Comparison of ENCODE assay signal across 8 mouse cellular contexts in the genomic region with DNA sequence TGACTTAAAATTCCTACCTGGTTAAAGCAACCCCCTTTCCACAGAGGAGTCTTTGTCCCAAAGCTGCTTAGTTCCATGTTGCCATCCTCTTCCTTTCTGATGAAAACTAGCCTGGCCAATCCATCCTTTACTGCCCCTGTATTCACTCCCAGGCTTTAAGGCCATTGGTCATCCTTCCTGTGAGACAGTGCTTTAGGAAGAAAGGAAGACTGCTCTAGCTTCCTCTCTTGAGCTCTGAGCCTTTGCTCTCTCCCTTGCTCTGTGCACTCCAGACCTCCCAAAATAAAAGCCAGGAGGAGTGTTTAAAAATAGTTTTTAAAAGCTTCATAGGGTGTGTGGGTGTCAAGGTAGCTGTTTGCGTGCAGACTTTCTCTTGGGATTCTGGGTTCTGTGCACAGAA. TPM values are rescaled to one million over a fixed set of nuclear protein-coding genes. Genes with fewer than 3 reads are reported as not detected.
DNase-seq lines count a peak whose midpoint lies in the region; ATAC-seq lines count a peak whose summit lies in the region.

No protein-coding gene starts in this region.

- intact Hi-C loops in heart, postnatal 14 days (cut with DNase I) = no loop called here

- H3K27ac ChIP-seq in heart, embryonic 13.5 days (replicated peaks) = peak overlapping the region; percentile 98
- H3K27ac ChIP-seq in brown adipose tissue, adult 24 weeks (replicated peaks; ENCODE audit: low read depth, low read length) = peak overlapping the region; percentile 63
- peak overlapping the region; percentile 97 for H3K27ac ChIP-seq in hindbrain, embryonic 12.5 days
- H3K27ac ChIP-seq in midbrain, embryonic 10.5 days (replicated peaks) = peak overlapping the region; percentile 98

- ATAC-seq in heart, embryonic 13.5 days (ENCODE audit: extremely low read depth, insufficient number of reproducible peaks, low FRiP score, low TSS enrichment) = no peak
- ATAC-seq in hindbrain, embryonic 12.5 days (ENCODE audit: low FRiP score) = peak; percentile 29

- no peak for DNase-seq in heart, postnatal 14 days
- no peak for DNase-seq in midbrain, embryonic 10.5 days (ENCODE audit: low spot score)
- DNase-seq in adrenal gland, postnatal 10 days = no peak
- no peak for DNase-seq in ovary, adult 18-20 months (ENCODE audit: low spot score)
- no peak for DNase-seq in cerebellum, adult 9-10 months

- peak overlapping the region; percentile 89 for H3K9ac ChIP-seq in heart, embryonic 13.5 days
- H3K9ac ChIP-seq in hindbrain, embryonic 12.5 days = peak overlapping the region; percentile 71

- H3K9me3 ChIP-seq in heart, embryonic 13.5 days = no peaks in the 10 kb centered on the region
- H3K9me3 ChIP-seq in hindbrain, embryonic 12.5 days (replicated peaks) = no peaks in the 10 kb centered on the region
- H3K9me3 ChIP-seq in midbrain, embryonic 10.5 days (replicated peaks) = no peaks in the 10 kb centered on the region

- 7% methylated on average over 1 of the region's 1 CpGs for WGBS in heart, embryonic 13.5 days
- WGBS in hindbrain, embryonic 12.5 days = 21% methylated on average over 1 of the region's 1 CpGs
- WGBS in midbrain, embryonic 10.5 days = 11% methylated on average over 1 of the region's 1 CpGs

- peaks cover 63% of the 10 kb centered on the region for H3K4me1 ChIP-seq in heart, embryonic 13.5 days
- peaks cover 10% of the 10 kb centered on the region for H3K4me1 ChIP-seq in brown adipose tissue, adult 24 weeks (ENCODE audit: control insufficient read depth, insufficient read depth, insufficient read length, low read length)
- peaks cover 27% of the 10 kb centered on the region for H3K4me1 ChIP-seq in hindbrain, embryonic 12.5 days
- H3K4me1 ChIP-seq in midbrain, embryonic 10.5 days = peaks cover 80% of the 10 kb centered on the region

- H3K27me3 ChIP-seq in heart, embryonic 13.5 days (replicated peaks) = no peaks in the 10 kb centered on the region
- no peaks in the 10 kb centered on the region for H3K27me3 ChIP-seq in hindbrain, embryonic 12.5 days
- H3K27me3 ChIP-seq in midbrain, embryonic 10.5 days (ENCODE audit: low read depth, poor library complexity, severe bottlenecking) = no peaks in the 10 kb centered on the region

- H3K4me3 ChIP-seq in heart, embryonic 13.5 days = peak overlapping the region; percentile 57
- H3K4me3 ChIP-seq in brown adipose tissue, adult 24 weeks (ENCODE audit: insufficient read depth, low read depth, low read length) = peak overlapping the region; percentile 71; the same call in 1 of the 2 replicates
- H3K4me3 ChIP-seq in hindbrain, embryonic 12.5 days = peak overlapping the region; percentile 34
- peak overlapping the region; percentile 49 for H3K4me3 ChIP-seq in midbrain, embryonic 10.5 days

- H3K36me3 ChIP-seq in heart, embryonic 13.5 days = peaks cover 6% of the 10 kb centered on the region
- H3K36me3 ChIP-seq in hindbrain, embryonic 12.5 days = no peaks in the 10 kb centered on the region
- H3K36me3 ChIP-seq in midbrain, embryonic 10.5 days = peaks cover 12% of the 10 kb centered on the region; the same call in 1 of the 2 replicates

- peak overlapping the region; percentile 81 for H3K4me2 ChIP-seq in heart, embryonic 13.5 days
- H3K4me2 ChIP-seq in hindbrain, embryonic 12.5 days (replicated peaks) = peak overlapping the region; percentile 59

RNA-seq across cellular contexts. Expression of a gene that starts 14.8 kb away (rescaled TPM):
- 32.9 and 37.0 TPM in 2 replicates for polyA plus RNA-seq in heart, embryonic 13.5 days (2015; fragmentation: Nextera tagmentation; extraction: Ambion mirVana)
- total RNA-seq in heart, postnatal 14 days (2021) = 100 to 1,000 TPM; 417 to 428 TPM
- polyA plus RNA-seq in brown adipose tissue, adult 24 weeks (2012; ENCODE audit: insufficient read depth, insufficient read length, missing spikeins) = 165 and 326 TPM in 2 replicates
- polyA plus RNA-seq in hindbrain, embryonic 12.5 days (2016; fragmentation: Nextera tagmentation; extraction: Ambion mirVana) = 46.8 and 52.4 TPM in 2 replicates
- polyA plus RNA-seq in midbrain, embryonic 10.5 days (2016; fragmentation: Nextera tagmentation; extraction: Ambion mirVana) = 47.7 and 49.5 TPM in 2 replicates
- total RNA-seq in adrenal gland, postnatal 10 days (2021) = 100 to 1,000 TPM; 239 to 282 TPM
